Mouse (Mus musculus): ENCODE measurements around the gene Myo6. TPM values are rescaled to one million over a fixed set of nuclear protein-coding genes. Genes with fewer than 3 reads are reported as not detected.

The Myo6 gene
- total and polyA plus RNA-seq, 3 experiments: 1.2 to 1.6 TPM; not detected in 1

- no peak for DNase-seq (ENCODE audit: low read depth, low spot score)
- Histone ChIP-seq H3K27me3 (ENCODE audit: control insufficient read depth in 1 of 2, insufficient read depth in 2 of 2, low read length in 2 of 2) (no peaks in the 10 kb centered on the region), H3K9me3 (replicated peaks; ENCODE audit: insufficient read depth, low read length) (no peaks in the 10 kb centered on the region), H3K4me1 (ENCODE audit: control insufficient read depth in 1 of 2, insufficient read depth in 2 of 2, low read length in 2 of 2) (no peaks in the 10 kb centered on the region; a peak in 1 of 4 replicates), H3K9ac (ENCODE audit: control insufficient read depth, low read depth, low read length, poor library complexity, severe bottlenecking) (no peak overlapping the region), H3K79me2 (ENCODE audit: control insufficient read depth, insufficient read depth, low read length, poor library complexity) (no peaks in the 10 kb centered on the region), H3K27ac (ENCODE audit: control insufficient read depth, low read depth, low read length) (no peak overlapping the region), H3K4me3 (ENCODE audit: control insufficient read depth in 1 of 2, insufficient read depth in 1 of 2, low read depth in 2 of 2, low read length in 2 of 2) (no peak overlapping the region), H3K36me3 (ENCODE audit: control insufficient read depth in 1 of 2, insufficient read depth in 2 of 2, low read length in 2 of 2) (no peaks in the 10 kb centered on the region)
- TF ChIP-seq MAFK (IDR thresholded peaks at IDR 0.05; ENCODE audit: borderline replicate concordance, low read depth, low read length) (no peak), KAT2A (conservative IDR thresholded peaks at IDR 0.05; ENCODE audit: low read depth, low read length) (no peak), RAD21 (IDR thresholded peaks at IDR 0.05; ENCODE audit: low read depth, low read length) (no peak)
These were observed 108.1 kb downstream of the Myo6 start for GRCm38 (mm10) chr9:80272951-80273350.

DNA sequence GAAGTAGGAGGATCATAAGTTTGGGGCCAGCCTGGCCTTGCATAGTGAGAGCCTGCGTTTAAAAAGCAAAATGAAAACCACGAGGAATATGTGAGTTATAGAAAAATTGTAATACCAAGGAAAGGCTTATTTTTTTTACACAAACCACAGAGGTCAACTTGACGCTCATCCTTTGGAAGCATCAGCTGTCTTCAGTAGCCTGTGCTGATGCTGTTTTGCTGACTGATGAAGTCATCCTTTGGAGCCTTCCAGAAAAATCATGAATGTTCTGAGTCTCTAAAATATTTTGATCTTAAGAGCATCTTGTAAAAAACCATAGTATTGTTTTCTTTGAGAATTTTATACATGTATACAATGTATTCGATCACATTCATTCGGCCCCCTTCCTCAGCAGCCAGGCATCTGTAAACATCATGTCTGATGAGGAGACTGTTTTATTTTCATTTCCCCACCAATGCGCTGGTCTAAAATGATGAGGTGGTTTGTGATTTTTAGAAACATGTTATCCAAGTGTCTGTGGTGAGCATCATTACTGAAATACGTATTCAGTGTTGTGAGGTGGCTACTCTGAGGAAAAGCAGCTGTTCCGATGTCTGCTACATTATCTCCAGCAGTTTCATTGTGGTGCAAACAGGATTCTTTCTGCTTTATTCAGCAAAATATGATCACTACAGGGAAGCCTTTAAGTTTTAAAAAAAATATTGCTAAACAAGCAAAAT, 110.4 kb downstream of the Myo6 start:
- H3K79me2 ChIP-seq (ENCODE audit: control insufficient read depth, insufficient read depth, low read length, poor library complexity): no peaks in the 10 kb centered on the region
- H3K4me1 ChIP-seq (ENCODE audit: control insufficient read depth in 1 of 2, insufficient read depth in 2 of 2, low read length in 2 of 2): no peaks in the 10 kb centered on the region; a peak in 1 of 4 replicates
- no peak overlapping the region for H3K27ac ChIP-seq (ENCODE audit: control insufficient read depth, low read depth, low read length)
- H3K36me3 ChIP-seq (ENCODE audit: control insufficient read depth in 1 of 2, insufficient read depth in 2 of 2, low read length in 2 of 2): no peaks in the 10 kb centered on the region
- H3K9ac ChIP-seq (ENCODE audit: control insufficient read depth, low read depth, low read length, poor library complexity, severe bottlenecking): no peak overlapping the region
- DNase-seq (ENCODE audit: low read depth, low spot score): no peak
- H3K27me3 ChIP-seq (ENCODE audit: control insufficient read depth in 1 of 2, insufficient read depth in 2 of 2, low read length in 2 of 2): no peaks in the 10 kb centered on the region; a peak in 1 of 4 replicates
- no peaks in the 10 kb centered on the region for H3K9me3 ChIP-seq (replicated peaks; ENCODE audit: insufficient read depth, low read length)
- TF ChIP-seq ZMIZ1 (IDR thresholded peaks at IDR 0.05; ENCODE audit: low read depth, low read length) (no peak), KAT2A (conservative IDR thresholded peaks at IDR 0.05; ENCODE audit: low read depth, low read length) (no peak), POLR2A (IDR thresholded peaks at IDR 0.05; ENCODE audit: control insufficient read depth in 1 of 2, insufficient read depth in 1 of 2, low read depth in 1 of 2, low read length in 2 of 2, poor library complexity in 1 of 2) (no peak), ETS1 (IDR thresholded peaks at IDR 0.05; ENCODE audit: low read depth, low read length) (no peak), TAL1 (IDR thresholded peaks at IDR 0.05; ENCODE audit: low read length) (no peak), JUND (IDR thresholded peaks at IDR 0.05; ENCODE audit: low read depth, low read length) (no peak), ZNF384 (IDR thresholded peaks at IDR 0.05; ENCODE audit: low read depth, low read length) (no peak), POLR2AphosphoS5 (IDR thresholded peaks at IDR 0.05; ENCODE audit: borderline replicate concordance, low read depth, low read length) (no peak), ZC3H11A (IDR thresholded peaks at IDR 0.05; ENCODE audit: low read depth, low read length) (no peak), MEF2A (IDR thresholded peaks at IDR 0.05; ENCODE audit: extremely low read depth, insufficient replicate concordance, low read depth, low read length, poor library complexity, severe bottlenecking) (no peak), SMC3 (IDR thresholded peaks at IDR 0.05; ENCODE audit: low read depth, low read length) (no peak), MYC (IDR thresholded peaks at IDR 0.05; ENCODE audit: low read depth, low read length) (no peak), RCOR1 (IDR thresholded peaks at IDR 0.05; ENCODE audit: low read depth, low read length) (no peak), CTCF (IDR thresholded peaks at IDR 0.05 in 2 of 3, conservative IDR thresholded peaks at IDR 0.05 in 1 of 3; ENCODE audit: control insufficient read depth in 1 of 3, insufficient read depth in 1 of 3, low read depth in 2 of 3, low read length in 3 of 3, poor library complexity in 1 of 3, severe bottlenecking in 1 of 3) (no peak), UBTF (IDR thresholded peaks at IDR 0.05; ENCODE audit: borderline replicate concordance, insufficient read depth, low read depth, low read length) (no peak), GATA1 (IDR thresholded peaks at IDR 0.05; ENCODE audit: low read depth, low read length) (no peak), E2F4 (IDR thresholded peaks at IDR 0.05; ENCODE audit: borderline replicate concordance, low read depth, low read length) (no peak), USF1 (IDR thresholded peaks at IDR 0.05; ENCODE audit: low read depth, low read length) (no peak), POLR2AphosphoS2 (IDR thresholded peaks at IDR 0.05; ENCODE audit: low read length) (no peak), BHLHE40 (IDR thresholded peaks at IDR 0.05; ENCODE audit: borderline replicate concordance, low read depth, low read length) (no peak)
- H3K4me3 ChIP-seq (ENCODE audit: control insufficient read depth in 1 of 2, insufficient read depth in 1 of 2, low read depth in 2 of 2, low read length in 2 of 2): no peak overlapping the region

Data from MEL (cell line).